Mouse (Mus musculus) stomach, embryonic 14.5 days (tissue): ENCODE measurements around the gene Tnk1. TPM values are rescaled to one million over a fixed set of nuclear protein-coding genes. Genes with fewer than 3 reads are reported as not detected.

ENCODE experiments used
- ATAC-seq: fragments of 200-750 bp; cut with Nextera tagmentation; 2 replicates; pipeline ENCODE4 v1.8.0; 2017; ENCODE audit warnings: low read depth, moderate TSS enrichment; ENCODE audit not compliant: insufficient number of reproducible peaks, insufficient read depth, low FRiP score
- H3K27ac ChIP-seq: fragments of 300-500 bp; sonication (generic); 2 replicates; pipeline ENCODE4 v1.5.1; 2014; ENCODE audit warnings: mild to moderate bottlenecking, low read length, moderate library complexity, mixed read lengths
- H3K27me3 ChIP-seq: fragments of 300-500 bp; sonication (generic); 2 replicates; pipeline ENCODE4 v1.6.1; 2014; ENCODE audit warnings: low read length, control low read depth, mixed read lengths; ENCODE audit not compliant: control insufficient read depth, insufficient read depth
- H3K36me3 ChIP-seq: fragments of 300-500 bp; sonication (generic); 2 replicates; pipeline ENCODE4 v1.6.1; 2014; ENCODE audit warnings: mild to moderate bottlenecking, control low read depth, low read length, moderate library complexity, mixed read lengths; ENCODE audit not compliant: control insufficient read depth, insufficient read depth
- H3K4me1 ChIP-seq: fragments of 300-500 bp; sonication (generic); 2 replicates; pipeline ENCODE4 v1.6.1; 2014; ENCODE audit warnings: low read length, control low read depth, mixed read lengths; ENCODE audit not compliant: control insufficient read depth, insufficient read depth
- H3K4me2 ChIP-seq: fragments of 300-500 bp; sonication (generic); replicated peaks from 2 replicates; pipeline ENCODE4 v1.6.1; 2014; ENCODE audit warnings: low read depth, low read length, control low read depth
- H3K4me3 ChIP-seq: fragments of 300-500 bp; sonication (generic); 2 replicates; pipeline ENCODE4 v1.5.1; 2014; ENCODE audit warnings: low read depth, low read length, control low read depth
- H3K9ac ChIP-seq: fragments of 300-500 bp; sonication (generic); replicated peaks from 2 replicates; pipeline ENCODE4 v1.6.1; 2014; ENCODE audit warnings: low read depth, mild to moderate bottlenecking, control low read depth, low read length, moderate library complexity, mixed read lengths
- H3K9me3 ChIP-seq: fragments of 300-500 bp; sonication (generic); 2 replicates; pipeline ENCODE4 v1.6.1; 2016; ENCODE audit warnings: low read depth, low read length, control low read depth; ENCODE audit not compliant: control insufficient read depth
- WGBS: fragments of 180-500 bp; shearing (Covaris S2); extraction: QIAGEN DNeasy Blood & Tissue Kit; methylation state at CpG from one replicate; pipeline ENCODE4 v1.1.7; 2014; 5-methylcytosine and 5-hydroxymethylcytosine counted together
- polyA plus RNA-seq: library from polyadenylated mRNA; unstranded; fragments of >200 nt; fragmentation: Nextera tagmentation; extraction: Ambion mirVana; gene quantifications from 2 replicates; pipeline ENCODE4 v1.2.1, GENCODE M21; 2014

Tnk1 gene
- polyA plus RNA-seq, 1 experiment from 2014 or later, result 11.1 TPM

GRCm38 (mm10) chr11:69854680-69855079, 3.9 kb downstream of the Tnk1 start:
- Histone ChIP-seq H3K4me2 (no peak overlapping the region), H3K9ac (no peak overlapping the region), H3K27me3 (0 out of 2 replicates have a peak, but pooled peaks cover 4% of the 10 kb centered on the region), H3K4me3 (no peak overlapping the region), H3K36me3 (peaks cover 22% of the 10 kb centered on the region; the same call in 1 of the 2 replicates), H3K4me1 (no peaks in the 10 kb centered on the region), H3K27ac (no peak overlapping the region), H3K9me3 (no peaks in the 10 kb centered on the region)
- ATAC-seq, result no peak
- WGBS, result 78% methylated on average over 10 of the region's 10 CpGs

- no peak overlapping the region for H3K4me2 ChIP-seq
- no peaks in the 10 kb centered on the region for H3K4me1 ChIP-seq
- no peak overlapping the region for H3K9ac ChIP-seq
- H3K4me3 ChIP-seq, result no peak overlapping the region
- peaks cover 28% of the 10 kb centered on the region; the same call in 1 of the 2 replicates for H3K36me3 ChIP-seq
- 0 out of 2 replicates have a peak, but pooled peaks cover 4% of the 10 kb centered on the region for H3K27me3 ChIP-seq
- no peaks in the 10 kb centered on the region for H3K9me3 ChIP-seq
- WGBS, result 60% methylated on average over 7 of the region's 7 CpGs
- no peak overlapping the region for H3K27ac ChIP-seq
- ATAC-seq, result peak; percentile 65; the same call in 1 of the 2 replicates
Observed at GRCm38 (mm10) chr11:69853994-69854393, 4.5 kb downstream of the Tnk1 start.

GRCm38 (mm10) chr11:69850754-69851153, 7.8 kb downstream of the Tnk1 start:
- Histone ChIP-seq H3K9ac (no peak overlapping the region), H3K27ac (no peak overlapping the region), H3K4me1 (peaks cover 11% of the 10 kb centered on the region), H3K27me3 (no peaks in the 10 kb centered on the region), H3K4me3 (no peak overlapping the region), H3K4me2 (no peak overlapping the region), H3K36me3 (peaks cover 28% of the 10 kb centered on the region; the same call in 1 of the 2 replicates), H3K9me3 (no peaks in the 10 kb centered on the region)
- 66% methylated on average over 8 of the region's 8 CpGs for WGBS
- ATAC-seq, result no peak

GRCm38 (mm10) chr11:69849884-69850283, 8.6 kb downstream of the Tnk1 start:
- WGBS, result 90% methylated on average over 15 of the region's 15 CpGs
- ATAC-seq, result no peak
- H3K27ac ChIP-seq, result no peak overlapping the region

GRCm38 (mm10) chr11:69849128-69849527, 9.4 kb downstream of the Tnk1 start:
- 89% methylated on average over 9 of the region's 9 CpGs for WGBS
- no peak for ATAC-seq
- H3K9ac ChIP-seq, result no peak overlapping the region
- H3K4me2 ChIP-seq, result no peak overlapping the region
- H3K27me3 ChIP-seq, result no peaks in the 10 kb centered on the region
- no peak overlapping the region for H3K27ac ChIP-seq
- peaks cover 18% of the 10 kb centered on the region for H3K4me1 ChIP-seq
- H3K9me3 ChIP-seq, result no peaks in the 10 kb centered on the region
- H3K36me3 ChIP-seq, result peaks cover 28% of the 10 kb centered on the region; the same call in 1 of the 2 replicates
- H3K4me3 ChIP-seq, result no peak overlapping the region

More at GRCm38 (mm10) chr11:69849884-69850283, 8.6 kb downstream of the Tnk1 start:
- peaks cover 18% of the 10 kb centered on the region for H3K4me1 ChIP-seq
- H3K9ac ChIP-seq, result no peak overlapping the region
- no peak overlapping the region for H3K4me3 ChIP-seq
- no peaks in the 10 kb centered on the region for H3K27me3 ChIP-seq
- no peak overlapping the region for H3K4me2 ChIP-seq
- peaks cover 28% of the 10 kb centered on the region; the same call in 1 of the 2 replicates for H3K36me3 ChIP-seq
- H3K9me3 ChIP-seq, result no peaks in the 10 kb centered on the region

- peaks cover 18% of the 10 kb centered on the region for H3K4me1 ChIP-seq
- ATAC-seq, result no peak
- no peaks in the 10 kb centered on the region for H3K27me3 ChIP-seq
- peak overlapping the region; percentile 89 for H3K4me2 ChIP-seq
- H3K4me3 ChIP-seq, result no peak overlapping the region
- H3K9me3 ChIP-seq, result no peaks in the 10 kb centered on the region
- H3K36me3 ChIP-seq, result peaks cover 28% of the 10 kb centered on the region; the same call in 1 of the 2 replicates
- WGBS, result 92% methylated on average over 6 of the region's 6 CpGs
- H3K9ac ChIP-seq, result no peak overlapping the region
- no peak overlapping the region for H3K27ac ChIP-seq
Observed at GRCm38 (mm10) chr11:69848021-69848420, 10.5 kb downstream of the Tnk1 start.

- WGBS, result 10% methylated on average over 37 of the region's 37 CpGs
- H3K27ac ChIP-seq, result peak overlapping the region; percentile 96
- H3K9ac ChIP-seq, result peak overlapping the region; percentile 82
- no peaks in the 10 kb centered on the region for H3K9me3 ChIP-seq
- peaks cover 28% of the 10 kb centered on the region; the same call in 1 of the 2 replicates for H3K36me3 ChIP-seq
- H3K4me2 ChIP-seq, result peak overlapping the region; percentile 89
- ATAC-seq, result peak; percentile 38
- H3K4me1 ChIP-seq, result peaks cover 18% of the 10 kb centered on the region
- H3K4me3 ChIP-seq, result peak overlapping the region; percentile 82
- no peaks in the 10 kb centered on the region for H3K27me3 ChIP-seq
Observed at GRCm38 (mm10) chr11:69846738-69847688, 11.5 kb downstream of the Tnk1 start.

- Histone ChIP-seq H3K4me3 (peak within 1 kb of the TSS; percentile 82), H3K9me3 (no peaks in the 10 kb centered on the region), H3K36me3 (peaks cover 22% of the 10 kb centered on the region; the same call in 1 of the 2 replicates), H3K27ac (peak within 1 kb of the TSS; percentile 96), H3K9ac (peak within 1 kb of the TSS; percentile 82), H3K4me2 (peak within 1 kb of the TSS; percentile 89), H3K27me3 (no peaks in the 10 kb centered on the region), H3K4me1 (peaks cover 18% of the 10 kb centered on the region)
- ATAC-seq, result peak; percentile 93
- 2% methylated on average over 37 of the region's 38 CpGs for WGBS
Observed at GRCm38 (mm10) chr11:69846198-69846680, 12.3 kb downstream of the Tnk1 start, which contains the start of gene Plscr3. Gene Plscr3, plus strand, starts transcription at chr11:69846376.
